Mouse (Mus musculus): ENCODE results near the gene Scoc. TPM values are rescaled to one million over a fixed set of nuclear protein-coding genes. Genes with fewer than 3 reads are reported as not detected.
A peak's percentile ranks its signal among the peaks of the same experiment; 100 is the strongest.
"Not testable (repeated sequence)": the region's sequence is repeated elsewhere in the genome, so short reads cannot be mapped to it uniquely, and the experiment has no call there.

Gene Scoc
- 10 to 100 TPM; 58.0 to 62.4 TPM for total RNA-seq (2021)
- long read RNA-seq, experiment 1, transcript Scoc-202 (4 exons, 1,764 nt) = minor isoform, 8 of 53 reads
- long read RNA-seq, experiment 1, transcript Scoc-203 (4 exons, 409 nt) = major isoform, 38 of 53 reads
- long read RNA-seq, experiment 1, partial matches to known transcripts = 2 of 53 reads
- long read RNA-seq, experiment 1, other reads (novel, unspliced or antisense) = 4 of 53 reads
- long read RNA-seq, experiment 2, transcript Scoc-203 (4 exons, 409 nt) = major isoform, 17 of 19 reads
- long read RNA-seq, experiment 2, partial matches to known transcripts = 2 of 19 reads
- long read RNA-seq, experiment 2, other reads (novel, unspliced or antisense) = 0 of 19 reads

GRCm38 (mm10) chr8:83458222-83458621 is at the start of gene Scoc:
Gene Scoc (minus strand): TSS chr8:83458391.
- DNase-seq = no peak

- DNase-seq = no peak
These were observed 1.4 kb upstream of the Scoc start for GRCm38 (mm10) chr8:83459606-83460005.

GRCm38 (mm10) chr8:83457121-83457520 is 1.1 kb downstream of the Scoc start:
- no peak for DNase-seq

- DNase-seq = no peak
These were observed 7.1 kb downstream of the Scoc start for GRCm38 (mm10) chr8:83451056-83451455.

GRCm38 (mm10) chr8:83449960-83450359 is 8.2 kb downstream of the Scoc start:
- peak; percentile 39 for DNase-seq

GRCm38 (mm10) chr8:83443052-83443400 is 15.2 kb downstream of the Scoc start:
- DNase-seq = no peak

GRCm38 (mm10) chr8:83442243-83443051 is 15.7 kb downstream of the Scoc start:
- DNase-seq = peak; percentile 99

GRCm38 (mm10) chr8:83441656-83442242 is 16.4 kb downstream of the Scoc start:
- no peak for DNase-seq

- no peak for DNase-seq
These were observed 21.1 kb downstream of the Scoc start for GRCm38 (mm10) chr8:83437077-83437476.

GRCm38 (mm10) chr8:83429071-83429524 is 29.1 kb downstream of the Scoc start:
- no peak for DNase-seq

- not testable (repeated sequence) for DNase-seq
These were observed 29.6 kb downstream of the Scoc start for GRCm38 (mm10) chr8:83428621-83429020.

GRCm38 (mm10) chr8:83426949-83427348 is 31.2 kb downstream of the Scoc start:
- DNase-seq = no peak

GRCm38 (mm10) chr8:83426104-83426759 is 32.0 kb downstream of the Scoc start:
- no peak for DNase-seq

GRCm38 (mm10) chr8:83425202-83425601 is 33.0 kb downstream of the Scoc start:
- no peak for DNase-seq

- DNase-seq = peak; percentile 21
These were observed 35.0 kb downstream of the Scoc start for GRCm38 (mm10) chr8:83423032-83423825.

- peak; percentile 37 for DNase-seq
These were observed 36.8 kb downstream of the Scoc start for GRCm38 (mm10) chr8:83421354-83421753.

- no peak for DNase-seq
These were observed 39.2 kb downstream of the Scoc start for GRCm38 (mm10) chr8:83418805-83419516.

- no peak for DNase-seq
These were observed 40.2 kb downstream of the Scoc start for GRCm38 (mm10) chr8:83417970-83418369.

- no peak for DNase-seq
These were observed 41.3 kb downstream of the Scoc start for GRCm38 (mm10) chr8:83416878-83417277.

- DNase-seq = no peak
These were observed 49.7 kb downstream of the Scoc start for GRCm38 (mm10) chr8:83408496-83408895.

- no peak for DNase-seq
These were observed 51.4 kb downstream of the Scoc start for GRCm38 (mm10) chr8:83406836-83407235.

All from adrenal gland, postnatal 10 days (tissue).